In the genomic region with DNA sequence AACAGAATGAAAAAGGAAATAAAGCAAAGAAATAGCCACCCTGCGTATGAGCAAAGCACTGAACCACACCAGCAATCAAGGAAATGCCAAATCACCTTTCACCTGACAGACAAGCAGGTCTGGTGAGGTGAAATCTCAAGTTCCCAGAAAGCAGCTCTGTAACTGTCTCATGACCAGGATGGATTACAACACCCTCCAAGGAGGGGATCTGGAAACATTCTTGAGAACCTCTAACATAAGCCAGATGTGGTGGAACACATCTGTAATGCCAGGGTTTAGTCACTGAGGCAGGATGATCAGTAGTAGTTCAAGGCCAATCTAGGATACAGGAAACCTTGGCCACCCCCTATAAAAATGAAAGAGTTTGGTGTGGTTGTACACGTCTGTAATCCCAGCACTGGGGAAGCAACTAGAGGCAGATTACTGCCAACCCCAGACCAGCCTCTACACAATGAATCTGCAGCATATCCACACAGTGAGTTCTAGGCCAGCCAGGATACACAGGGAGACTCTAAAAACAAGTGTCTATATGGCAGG, we compare ENCODE assay signal across 23 mouse cellular contexts. TPM values are rescaled to one million over a fixed set of nuclear protein-coding genes. Genes with fewer than 3 reads are reported as not detected.
DNase-seq lines count a peak whose midpoint lies in the region; ATAC-seq and TF ChIP-seq lines count a peak whose summit lies in the region.
"Had no signal": no experiment of that assay in that cellular context is flagged by ENCODE, and none has a peak within 500 bp of the region (broad histone marks: within the 10 kb centered on the region; RNA-seq: fewer than 3 reads in every experiment).

No protein-coding gene starts in this region.

- no peak for ATAC-seq in midbrain, embryonic 14.5 days (ENCODE audit: low FRiP score, low TSS enrichment)
- ATAC-seq: forebrain, embryonic 13.5 days; forebrain, postnatal 0 days; hindbrain, postnatal 0 days; Patski had no signal

- no peak for TF ChIP-seq POLR2A in liver, adult 2 months (IDR thresholded peaks at IDR 0.05; ENCODE audit: extremely low read depth, insufficient read depth, low read length)
- no peak for TF ChIP-seq POLR2A in embryonic fibroblast, embryonic 13.5 days (IDR thresholded peaks at IDR 0.05; ENCODE audit: low read depth, low read length)

- peak; percentile 46 for DNase-seq in liver, adult 2 months (ENCODE audit: extremely low read depth, low read depth, low spot score)
- no peak for DNase-seq in liver
- DNase-seq in 416B (ENCODE audit: low read depth), result peak; percentile 52
- peak; percentile 50 for DNase-seq in adipocyte (ENCODE audit: low spot score)
- DNase-seq in right cerebral cortex, postnatal 4 days, result no peak
- DNase-seq in midbrain, embryonic 14.5 days, result no peak
- no peak for DNase-seq in forebrain, embryonic 10.5 days (ENCODE audit: extremely low spot score, low spot score)
- DNase-seq: adrenal gland, adult 8-10 months; adrenal gland, postnatal 36 days; cerebellum, adult 11-12 months; cerebellum, adult 9-10 months; cerebellum, postnatal 25 days; forebrain, postnatal 0 days; gastrocnemius, postnatal 36 days; heart, adult 18-20 months; heart, postnatal 14 days had no signal

- H3K4me1 ChIP-seq in liver, adult 2 months (ENCODE audit: control insufficient read depth, insufficient read depth, low read length), result peaks cover 64% of the 10 kb centered on the region
- H3K4me1 ChIP-seq in embryonic fibroblast, embryonic 13.5 days (ENCODE audit: control insufficient read depth, insufficient read depth, low read length), result peaks cover 8% of the 10 kb centered on the region
- no peaks in the 10 kb centered on the region for H3K4me1 ChIP-seq in midbrain, embryonic 14.5 days (ENCODE audit: control insufficient read depth, insufficient read depth, low read length)
- no peaks in the 10 kb centered on the region for H3K4me1 ChIP-seq in forebrain, embryonic 10.5 days
- H3K4me1 ChIP-seq: forebrain, embryonic 13.5 days had no signal

- 19% methylated on average over 2 of the region's 2 CpGs for WGBS in liver, adult 2 months
- WGBS in midbrain, embryonic 14.5 days, result 92% methylated on average over 2 of the region's 2 CpGs
- whole genome bisulfite sequencing in forebrain, embryonic 10.5 days, result 92% methylated on average over 2 of the region's 2 CpGs

- peak overlapping the region; percentile 39 for H3K27ac ChIP-seq in liver, adult 2 months (replicated peaks; ENCODE audit: insufficient read depth, low read depth, low read length)
- peak overlapping the region; percentile 51 for H3K27ac ChIP-seq in embryonic fibroblast, embryonic 13.5 days (ENCODE audit: insufficient read depth, low read length)
- no peak overlapping the region for H3K27ac ChIP-seq in midbrain, embryonic 14.5 days (replicated peaks; ENCODE audit: low read depth, low read length)
- H3K27ac ChIP-seq in forebrain, embryonic 10.5 days, result no peak overlapping the region
- H3K27ac ChIP-seq: forebrain, embryonic 13.5 days; heart, embryonic 10.5 days; heart, embryonic 15.5 days; hindbrain, embryonic 13.5 days; hindbrain, postnatal 0 days had no signal

- H3K36me3 ChIP-seq in liver, adult 2 months (ENCODE audit: control insufficient read depth, insufficient read depth, low read length), result no peaks in the 10 kb centered on the region; the same call in 1 of the 2 replicates
- H3K36me3 ChIP-seq in midbrain, embryonic 14.5 days (ENCODE audit: control insufficient read depth, insufficient read depth, low read length), result no peaks in the 10 kb centered on the region
- H3K36me3 ChIP-seq in forebrain, embryonic 10.5 days (replicated peaks), result peaks cover 4% of the 10 kb centered on the region; the same call in 1 of the 2 replicates
- H3K36me3 ChIP-seq: heart, embryonic 15.5 days; hindbrain, embryonic 13.5 days had no signal

- H3K4me2 ChIP-seq in midbrain, embryonic 14.5 days (ENCODE audit: low read length), result no peak overlapping the region
- H3K4me2 ChIP-seq: forebrain, embryonic 13.5 days; heart, embryonic 15.5 days; hindbrain, embryonic 13.5 days had no signal

- no peak overlapping the region for H3K4me3 ChIP-seq in liver, adult 2 months (ENCODE audit: insufficient read depth, low read depth, low read length)
- no peak overlapping the region for H3K4me3 ChIP-seq in embryonic fibroblast, embryonic 13.5 days (ENCODE audit: insufficient read depth, low read length)
- H3K4me3 ChIP-seq in midbrain, embryonic 14.5 days (replicated peaks; ENCODE audit: low read depth, low read length), result no peak overlapping the region
- H3K4me3 ChIP-seq in forebrain, embryonic 10.5 days, result no peak overlapping the region
- H3K4me3 ChIP-seq: forebrain, embryonic 13.5 days; heart, embryonic 10.5 days; heart, embryonic 15.5 days; hindbrain, embryonic 13.5 days had no signal

- no peaks in the 10 kb centered on the region for H3K27me3 ChIP-seq in liver, adult 2 months (ENCODE audit: control insufficient read depth, insufficient read depth, low read length)
- H3K27me3 ChIP-seq in midbrain, embryonic 14.5 days (ENCODE audit: control insufficient read depth, insufficient read depth, low read length), result no peaks in the 10 kb centered on the region
- H3K27me3 ChIP-seq in forebrain, embryonic 10.5 days (ENCODE audit: poor library complexity, severe bottlenecking), result no peaks in the 10 kb centered on the region
- H3K27me3 ChIP-seq: forebrain, embryonic 13.5 days; heart, embryonic 15.5 days; hindbrain, embryonic 13.5 days; Patski had no signal

- no peaks in the 10 kb centered on the region for H3K9me3 ChIP-seq in midbrain, embryonic 14.5 days (ENCODE audit: control insufficient read depth, low read length)
- no peaks in the 10 kb centered on the region for H3K9me3 ChIP-seq in forebrain, embryonic 10.5 days
- H3K9me3 ChIP-seq: forebrain, embryonic 13.5 days; heart, embryonic 10.5 days; heart, embryonic 15.5 days; hindbrain, embryonic 13.5 days had no signal

- H3K9ac ChIP-seq in liver, adult 2 months (ENCODE audit: low read depth, low read length), result no peak overlapping the region
- H3K9ac ChIP-seq in midbrain, embryonic 14.5 days (replicated peaks; ENCODE audit: low read length), result no peak overlapping the region
- H3K9ac ChIP-seq: forebrain, embryonic 13.5 days; forebrain, postnatal 0 days; heart, embryonic 15.5 days; hindbrain, embryonic 13.5 days had no signal

- TF ChIP-seq CTCF in liver, adult 2 months (IDR thresholded peaks at IDR 0.05; ENCODE audit: low read depth, low read length), result no peak
- no peak for TF ChIP-seq CTCF in embryonic fibroblast, embryonic 13.5 days (IDR thresholded peaks at IDR 0.05; ENCODE audit: borderline replicate concordance, insufficient read depth, low read length)

- H3K79me2 ChIP-seq in liver, adult 2 months (ENCODE audit: control insufficient read depth, insufficient read depth, low read length), result peaks cover 66% of the 10 kb centered on the region

RNA-seq across cellular contexts. Expression of a gene that starts 12.8 kb away (rescaled TPM):
- total RNA-seq in liver, adult 2 months (2014; rRNA removed), result 93.0 and 117 TPM in 2 replicates
- polyA plus RNA-seq in liver, adult 2 months (2012; rRNA removed), result 159 and 178 TPM in 2 replicates
- 63.7 and 68.6 TPM in 2 replicates for polyA plus RNA-seq in embryonic fibroblast, embryonic 13.5 days (2011; ENCODE audit: insufficient read length, low read depth, missing spikeins)
- 11.7 and 12.9 TPM in 2 replicates for polyA plus RNA-seq in midbrain, embryonic 14.5 days (2014; fragmentation: Nextera tagmentation; extraction: Ambion mirVana)
- 12.4 and 13.5 TPM in 2 replicates for polyA plus RNA-seq in forebrain, embryonic 10.5 days (2016; fragmentation: Nextera tagmentation; extraction: Ambion mirVana)

RNA-seq across cellular contexts. Expression of a gene that starts 30.3 kb away (rescaled TPM):
- total RNA-seq in liver, adult 2 months (2014; rRNA removed), result 24.4 and 27.1 TPM in 2 replicates
- 42.2 and 49.6 TPM in 2 replicates for polyA plus RNA-seq in liver, adult 2 months (2012; rRNA removed)
- polyA plus RNA-seq in embryonic fibroblast, embryonic 13.5 days (2011; ENCODE audit: insufficient read length, low read depth, missing spikeins), result 101 and 121 TPM in 2 replicates
- polyA plus RNA-seq in midbrain, embryonic 14.5 days (2014; fragmentation: Nextera tagmentation; extraction: Ambion mirVana), result 240 and 274 TPM in 2 replicates
- 413 and 428 TPM in 2 replicates for polyA plus RNA-seq in forebrain, embryonic 10.5 days (2016; fragmentation: Nextera tagmentation; extraction: Ambion mirVana)

RNA-seq across cellular contexts. Expression of a gene that starts 48.6 kb away (rescaled TPM):
- 5.0 and 5.5 TPM in 2 replicates for total RNA-seq in liver, adult 2 months (2014; rRNA removed)
- polyA plus RNA-seq in liver, adult 2 months (2012; rRNA removed), result 7.0 and 7.2 TPM in 2 replicates
- 16.0 and 20.6 TPM in 2 replicates for polyA plus RNA-seq in embryonic fibroblast, embryonic 13.5 days (2011; ENCODE audit: insufficient read length, low read depth, missing spikeins)
- polyA plus RNA-seq in midbrain, embryonic 14.5 days (2014; fragmentation: Nextera tagmentation; extraction: Ambion mirVana), result 6.6 and 9.3 TPM in 2 replicates
- 8.5 and 9.3 TPM in 2 replicates for polyA plus RNA-seq in forebrain, embryonic 10.5 days (2016; fragmentation: Nextera tagmentation; extraction: Ambion mirVana)

Comparison
In these comparisons a context has a peak if more than half of its experiments do, and no peak if none do; other contexts are left out.
1. DNase-seq: peak in liver, adult 2 months (single experiment), 416B (single experiment) and adipocyte (single experiment); none in liver (single experiment), right cerebral cortex, postnatal 4 days (single experiment), midbrain, embryonic 14.5 days (single experiment) and forebrain, embryonic 10.5 days (single experiment).
2. H3K27ac ChIP-seq: peak in liver, adult 2 months (single experiment) and embryonic fibroblast, embryonic 13.5 days (single experiment); none in midbrain, embryonic 14.5 days (single experiment) and forebrain, embryonic 10.5 days (single experiment).